Mouse (Mus musculus): Measurements from ENCODE around the gene Spata5. TPM values are rescaled to one million over a fixed set of nuclear protein-coding genes. Genes with fewer than 3 reads are reported as not detected.

Gene Spata5
- total RNA-seq, 2 experiments from 2014 or later: 10.9 to 12.9 TPM

GRCm38 (mm10) chr3:37418341-37418740 is 1.4 kb upstream of the Spata5 start:
- DNase-seq: no peak
- intact Hi-C loops (cut with DNase I; ENCODE audit: low total_unique reads): loop anchor here (5.0 kb wide), 1 partner anchor 96 kb away; no protein-coding TSS in a partner anchor

- peak; percentile 71 for DNase-seq
- intact Hi-C loops (cut with DNase I; ENCODE audit: low total_unique reads): loop anchor here (5.0 kb wide), 1 partner anchor 97 kb away; no protein-coding TSS in a partner anchor
Measured at GRCm38 (mm10) chr3:37418961-37419457, 687 bp upstream of the Spata5 start.

GRCm38 (mm10) chr3:37420072-37420471 is 376 bp downstream of the Spata5 start, which contains the start of gene Nudt6:
TSS of gene Nudt6 (minus strand) at chr3:37420211.
- DNase-seq: peak; percentile 91
- intact Hi-C loops (cut with DNase I; ENCODE audit: low total_unique reads): no loop called here

GRCm38 (mm10) chr3:37420641-37421040 is 945 bp downstream of the Spata5 start:
- intact Hi-C loops (cut with DNase I; ENCODE audit: low total_unique reads): no loop called here
- no peak for DNase-seq

GRCm38 (mm10) chr3:37421179-37421578 is 1.5 kb downstream of the Spata5 start:
- intact Hi-C loops (cut with DNase I; ENCODE audit: low total_unique reads): no loop called here

GRCm38 (mm10) chr3:37426069-37426468 is 6.4 kb downstream of the Spata5 start:
- intact Hi-C loops (cut with DNase I; ENCODE audit: low total_unique reads): no loop called here
- DNase-seq: no peak

More at GRCm38 (mm10) chr3:37421179-37421578, 1.5 kb downstream of the Spata5 start:
- no peak for DNase-seq

GRCm38 (mm10) chr3:37430359-37430758 is 10.7 kb downstream of the Spata5 start:
- DNase-seq: no peak
- intact Hi-C loops (cut with DNase I; ENCODE audit: low total_unique reads): no loop called here

GRCm38 (mm10) chr3:37439770-37440169 is 20.1 kb downstream of the Spata5 start:
- no peak for DNase-seq
- intact Hi-C loops (cut with DNase I; ENCODE audit: low total_unique reads): no loop called here

- intact Hi-C loops (cut with DNase I; ENCODE audit: low total_unique reads): no loop called here
- DNase-seq: no peak
Measured at GRCm38 (mm10) chr3:37443409-37443808, 23.7 kb downstream of the Spata5 start.

GRCm38 (mm10) chr3:37455992-37456391 is 36.3 kb downstream of the Spata5 start:
- no peak for DNase-seq

GRCm38 (mm10) chr3:37468170-37468569 is 48.5 kb downstream of the Spata5 start:
- intact Hi-C loops (cut with DNase I; ENCODE audit: low total_unique reads): no loop called here
- no peak for DNase-seq

More at GRCm38 (mm10) chr3:37455992-37456391, 36.3 kb downstream of the Spata5 start:
- intact Hi-C loops (cut with DNase I; ENCODE audit: low total_unique reads): no loop called here

- no peak for DNase-seq
- intact Hi-C loops (cut with DNase I; ENCODE audit: low total_unique reads): no loop called here
Measured at GRCm38 (mm10) chr3:37469353-37469752, 49.7 kb downstream of the Spata5 start.

- no peak for DNase-seq
- intact Hi-C loops (cut with DNase I; ENCODE audit: low total_unique reads): loop anchor here (5.0 kb wide), 1 partner anchor 751 kb away; no protein-coding TSS in a partner anchor
Measured at GRCm38 (mm10) chr3:37470867-37471266, 51.2 kb downstream of the Spata5 start.

- intact Hi-C loops (cut with DNase I; ENCODE audit: low total_unique reads): loop anchor here (5.0 kb wide), 1 partner anchor 750 kb away; no protein-coding TSS in a partner anchor
- peak; percentile 3 for DNase-seq
Measured at GRCm38 (mm10) chr3:37472461-37472860, 52.8 kb downstream of the Spata5 start.

- intact Hi-C loops (cut with DNase I; ENCODE audit: low total_unique reads): no loop called here
- DNase-seq: no peak
Measured at GRCm38 (mm10) chr3:37476485-37476884, 56.8 kb downstream of the Spata5 start.

- intact Hi-C loops (cut with DNase I; ENCODE audit: low total_unique reads): no loop called here
- no peak for DNase-seq
Measured at GRCm38 (mm10) chr3:37477438-37478188, 57.9 kb downstream of the Spata5 start.

- intact Hi-C loops (cut with DNase I; ENCODE audit: low total_unique reads): loop anchor here (10.0 kb wide), 1 partner anchor 725 kb away; no protein-coding TSS in a partner anchor
- no peak for DNase-seq
Measured at GRCm38 (mm10) chr3:37479771-37480170, 60.1 kb downstream of the Spata5 start.

- DNase-seq: no peak
- intact Hi-C loops (cut with DNase I; ENCODE audit: low total_unique reads): loop anchor here (10.0 kb wide), 1 partner anchor 724 kb away; no protein-coding TSS in a partner anchor
Measured at GRCm38 (mm10) chr3:37481295-37481694, 61.6 kb downstream of the Spata5 start.

GRCm38 (mm10) chr3:37482720-37483119 is 63.0 kb downstream of the Spata5 start:
- DNase-seq: no peak
- intact Hi-C loops (cut with DNase I; ENCODE audit: low total_unique reads): loop anchor here (10.0 kb wide), 1 partner anchor 722 kb away; no protein-coding TSS in a partner anchor

GRCm38 (mm10) chr3:37483709-37484265 is 64.1 kb downstream of the Spata5 start:
- DNase-seq: no peak
- intact Hi-C loops (cut with DNase I; ENCODE audit: low total_unique reads): loop anchor here (10.0 kb wide), 1 partner anchor 721 kb away; no protein-coding TSS in a partner anchor
